Mouse (Mus musculus): ENCODE measurements around the gene Cpeb3. TPM values are rescaled to one million over a fixed set of nuclear protein-coding genes. Genes with fewer than 3 reads are reported as not detected.

Cpeb3 gene
- polyA plus RNA-seq, 1 experiment: 4.1 TPM

DNA sequence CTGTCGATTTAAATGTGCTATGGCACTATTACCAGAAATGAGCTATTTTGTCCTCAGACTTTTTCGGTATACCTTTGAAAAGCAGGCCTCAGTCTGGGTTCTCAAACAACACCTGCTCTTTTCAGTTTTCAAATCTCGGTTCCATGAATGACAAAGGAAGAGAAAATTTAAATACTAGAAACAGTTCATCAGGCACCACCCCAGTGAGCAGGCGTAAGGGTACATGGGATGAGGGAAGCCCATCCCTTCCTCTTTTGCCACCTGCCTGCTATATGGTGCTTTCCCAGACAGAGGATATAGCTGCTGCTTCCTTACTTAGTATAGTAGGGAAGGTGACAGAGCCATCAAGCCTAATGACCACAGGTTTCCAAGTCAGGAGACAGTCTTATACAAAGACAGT, 74.7 kb downstream of the Cpeb3 start:
- no peaks in the 10 kb centered on the region for H3K4me1 ChIP-seq (ENCODE audit: control insufficient read depth, insufficient read depth, insufficient read length)
- no peaks in the 10 kb centered on the region for H3K27me3 ChIP-seq (ENCODE audit: control insufficient read depth, insufficient read depth, low read length)
- DNase-seq (ENCODE audit: low read depth in 1 of 2, low spot score in 2 of 2): no peak
- no peaks in the 10 kb centered on the region for H3K36me3 ChIP-seq (ENCODE audit: control insufficient read depth, insufficient read depth, low read length)
- WGBS: 77% methylated on average over 4 of the region's 4 CpGs
- TF ChIP-seq CTCF (IDR thresholded peaks at IDR 0.05; ENCODE audit: extremely low read depth, insufficient read depth, insufficient read length, insufficient replicate concordance) (no peak), POLR2A (IDR thresholded peaks at IDR 0.05; ENCODE audit: low read depth, low read length) (no peak)
- no peak overlapping the region for H3K4me3 ChIP-seq (ENCODE audit: extremely low read depth, insufficient read depth, insufficient read length)
- H3K27ac ChIP-seq (ENCODE audit: insufficient read depth, low read length): no peak overlapping the region

DNA sequence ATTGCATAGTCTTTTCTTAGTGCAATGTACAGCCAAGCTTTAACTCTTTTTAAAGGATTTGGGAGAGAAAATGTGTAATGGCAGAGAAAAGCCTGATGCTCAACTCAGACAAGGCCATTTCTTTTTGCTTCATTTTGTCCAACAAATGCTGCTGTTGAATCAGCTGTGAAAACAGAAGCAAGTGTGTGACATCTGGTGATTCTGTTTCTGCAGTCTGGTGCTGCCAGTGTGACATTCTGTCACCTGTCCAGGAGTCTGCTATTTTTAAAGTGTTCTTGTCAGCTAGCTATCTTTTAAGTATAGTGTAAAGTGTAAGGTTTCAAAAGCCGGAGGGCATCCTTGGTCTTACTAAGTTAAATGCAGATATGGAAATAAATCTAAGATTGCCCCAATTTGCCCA, 76.7 kb downstream of the Cpeb3 start:
- H3K27me3 ChIP-seq (ENCODE audit: control insufficient read depth, insufficient read depth, low read length): no peaks in the 10 kb centered on the region
- H3K27ac ChIP-seq (ENCODE audit: insufficient read depth, low read length): no peak overlapping the region
- H3K4me3 ChIP-seq (ENCODE audit: extremely low read depth, insufficient read depth, insufficient read length): no peak overlapping the region
- H3K4me1 ChIP-seq (ENCODE audit: control insufficient read depth, insufficient read depth, insufficient read length): no peaks in the 10 kb centered on the region
- no peak for DNase-seq (ENCODE audit: low read depth in 1 of 2, low spot score in 2 of 2)
- WGBS: 88% methylated on average over 1 of the region's 1 CpGs
- no peaks in the 10 kb centered on the region for H3K36me3 ChIP-seq (ENCODE audit: control insufficient read depth, insufficient read depth, low read length)
- TF ChIP-seq POLR2A (IDR thresholded peaks at IDR 0.05; ENCODE audit: low read depth, low read length) (no peak), CTCF (IDR thresholded peaks at IDR 0.05; ENCODE audit: extremely low read depth, insufficient read depth, insufficient read length, insufficient replicate concordance) (no peak)

DNA sequence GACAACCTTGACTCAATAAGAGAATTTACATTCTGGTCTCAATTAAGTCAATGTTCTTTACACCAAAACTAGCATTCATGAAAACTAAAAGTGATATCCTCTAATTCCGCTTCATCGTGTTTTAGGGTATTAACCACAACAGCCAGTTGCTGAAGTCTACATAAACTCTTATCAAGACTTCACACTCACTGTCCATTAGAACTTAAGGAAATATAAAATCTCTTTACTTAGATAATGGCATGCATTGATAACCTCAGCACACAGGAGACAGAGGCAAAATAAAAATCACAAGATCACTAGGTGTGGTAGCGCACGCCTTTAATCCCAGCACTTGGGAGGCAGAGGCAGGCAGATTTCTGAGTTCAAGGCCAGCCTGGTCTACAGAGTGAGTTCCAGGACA, 79.9 kb downstream of the Cpeb3 start:
- no peaks in the 10 kb centered on the region for H3K4me1 ChIP-seq (ENCODE audit: control insufficient read depth, insufficient read depth, insufficient read length)
- no peak for DNase-seq (ENCODE audit: low read depth in 1 of 2, low spot score in 2 of 2)
- WGBS: 86% methylated on average over 4 of the region's 4 CpGs
- H3K27ac ChIP-seq (ENCODE audit: insufficient read depth, low read length): no peak overlapping the region
- H3K36me3 ChIP-seq (ENCODE audit: control insufficient read depth, insufficient read depth, low read length): no peaks in the 10 kb centered on the region
- no peaks in the 10 kb centered on the region for H3K27me3 ChIP-seq (ENCODE audit: control insufficient read depth, insufficient read depth, low read length)
- no peak overlapping the region for H3K4me3 ChIP-seq (ENCODE audit: extremely low read depth, insufficient read depth, insufficient read length)
- TF ChIP-seq POLR2A (IDR thresholded peaks at IDR 0.05; ENCODE audit: low read depth, low read length): no peak
- no peak for TF ChIP-seq CTCF (IDR thresholded peaks at IDR 0.05; ENCODE audit: extremely low read depth, insufficient read depth, insufficient read length, insufficient replicate concordance)

DNA sequence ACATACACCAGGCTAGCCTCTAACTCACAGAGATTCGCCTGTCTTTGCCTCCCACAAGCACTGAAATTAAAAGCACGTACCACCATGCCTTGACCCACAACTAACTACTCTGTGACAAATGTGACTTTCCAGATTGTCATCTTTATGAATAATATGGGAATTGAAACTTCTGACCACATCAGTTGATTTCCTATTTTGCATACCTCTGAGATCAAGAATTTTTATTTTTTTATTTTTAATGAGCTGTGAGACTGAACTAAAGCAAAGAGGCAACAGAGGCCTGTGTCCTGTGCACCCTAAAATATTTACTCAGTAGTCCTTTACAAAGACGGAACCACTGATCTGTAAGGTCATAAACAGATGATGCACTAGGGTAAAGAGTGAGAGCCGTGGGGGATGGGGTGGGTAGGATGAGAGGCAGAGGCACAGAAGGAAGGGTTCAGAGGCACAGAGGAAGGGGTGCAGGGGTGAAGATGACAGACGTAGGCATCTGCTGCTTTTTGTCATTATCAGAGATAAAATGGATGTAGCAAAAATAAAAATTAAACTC, 81.3 kb downstream of the Cpeb3 start:
- no peaks in the 10 kb centered on the region for H3K27me3 ChIP-seq (ENCODE audit: control insufficient read depth, insufficient read depth, low read length)
- 71% methylated on average over 5 of the region's 5 CpGs for WGBS
- no peak for DNase-seq (ENCODE audit: low read depth in 1 of 2, low spot score in 2 of 2)

DNA sequence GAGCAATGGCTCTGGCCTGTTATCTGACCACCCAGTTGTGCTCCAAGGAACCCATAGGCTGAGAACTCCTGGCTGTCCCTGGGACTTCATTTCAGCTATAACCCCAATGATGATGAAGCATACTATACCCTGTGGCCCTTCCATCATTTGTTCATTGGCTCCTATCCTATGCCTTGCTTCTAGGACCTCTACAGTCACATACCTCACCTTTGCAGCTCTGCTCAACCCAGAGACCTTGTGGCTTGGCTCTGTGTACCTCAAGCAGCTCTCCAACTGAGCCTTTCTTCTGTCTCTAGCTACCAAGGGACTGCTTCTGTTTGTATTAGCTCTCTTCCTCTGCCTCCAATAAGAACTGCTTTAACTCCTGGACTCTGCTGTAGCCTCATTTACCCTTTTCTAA, 83.4 kb downstream of the Cpeb3 start:
- Histone ChIP-seq H3K27ac (ENCODE audit: insufficient read depth, low read length) (no peak overlapping the region), H3K4me3 (ENCODE audit: extremely low read depth, insufficient read depth, insufficient read length) (no peak overlapping the region), H3K36me3 (ENCODE audit: control insufficient read depth, insufficient read depth, low read length) (no peaks in the 10 kb centered on the region), H3K4me1 (ENCODE audit: control insufficient read depth, insufficient read depth, insufficient read length) (no peaks in the 10 kb centered on the region), H3K27me3 (ENCODE audit: control insufficient read depth, insufficient read depth, low read length) (no peaks in the 10 kb centered on the region)
- TF ChIP-seq POLR2A (IDR thresholded peaks at IDR 0.05; ENCODE audit: low read depth, low read length) (no peak), CTCF (IDR thresholded peaks at IDR 0.05; ENCODE audit: extremely low read depth, insufficient read depth, insufficient read length, insufficient replicate concordance) (no peak)
- DNase-seq (ENCODE audit: low read depth in 1 of 2, low spot score in 2 of 2): no peak

More for the DNA sequence above, 81.3 kb downstream of the Cpeb3 start:
- Histone ChIP-seq H3K4me1 (ENCODE audit: control insufficient read depth, insufficient read depth, insufficient read length) (no peaks in the 10 kb centered on the region), H3K4me3 (ENCODE audit: extremely low read depth, insufficient read depth, insufficient read length) (no peak overlapping the region; the same call in 1 of the 2 replicates), H3K36me3 (ENCODE audit: control insufficient read depth, insufficient read depth, low read length) (no peaks in the 10 kb centered on the region), H3K27ac (ENCODE audit: insufficient read depth, low read length) (no peak overlapping the region)
- TF ChIP-seq CTCF (IDR thresholded peaks at IDR 0.05; ENCODE audit: extremely low read depth, insufficient read depth, insufficient read length, insufficient replicate concordance): no peak
- no peak for TF ChIP-seq POLR2A (IDR thresholded peaks at IDR 0.05; ENCODE audit: low read depth, low read length)

DNA sequence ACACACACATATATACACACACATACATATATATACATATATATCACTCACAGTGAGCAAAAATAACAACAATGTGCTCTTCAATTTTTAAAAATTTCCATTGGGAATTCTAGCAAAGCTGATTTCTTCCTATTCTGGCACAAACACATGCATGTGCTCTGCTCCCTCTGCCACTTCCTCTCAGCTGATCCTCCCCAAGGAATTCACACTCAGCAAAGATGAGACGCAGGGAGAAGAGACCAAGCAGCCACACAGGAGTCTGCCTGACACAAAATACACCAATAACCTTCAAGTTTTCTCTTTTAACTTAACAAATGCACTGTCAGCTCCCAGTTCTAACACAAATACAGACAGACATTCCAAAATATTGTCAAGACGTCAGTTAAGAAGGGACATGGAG, 89.1 kb downstream of the Cpeb3 start:
- no peak for TF ChIP-seq POLR2A (IDR thresholded peaks at IDR 0.05; ENCODE audit: low read depth, low read length)
- Histone ChIP-seq H3K36me3 (ENCODE audit: control insufficient read depth, insufficient read depth, low read length) (no peaks in the 10 kb centered on the region), H3K27me3 (ENCODE audit: control insufficient read depth, insufficient read depth, low read length) (no peaks in the 10 kb centered on the region), H3K4me3 (ENCODE audit: extremely low read depth, insufficient read depth, insufficient read length) (no peak overlapping the region), H3K4me1 (ENCODE audit: control insufficient read depth, insufficient read depth, insufficient read length) (no peaks in the 10 kb centered on the region), H3K27ac (ENCODE audit: insufficient read depth, low read length) (no peak overlapping the region)
- 74% methylated on average over 2 of the region's 2 CpGs for WGBS
- DNase-seq (ENCODE audit: low read depth in 1 of 2, low spot score in 2 of 2): no peak

DNA sequence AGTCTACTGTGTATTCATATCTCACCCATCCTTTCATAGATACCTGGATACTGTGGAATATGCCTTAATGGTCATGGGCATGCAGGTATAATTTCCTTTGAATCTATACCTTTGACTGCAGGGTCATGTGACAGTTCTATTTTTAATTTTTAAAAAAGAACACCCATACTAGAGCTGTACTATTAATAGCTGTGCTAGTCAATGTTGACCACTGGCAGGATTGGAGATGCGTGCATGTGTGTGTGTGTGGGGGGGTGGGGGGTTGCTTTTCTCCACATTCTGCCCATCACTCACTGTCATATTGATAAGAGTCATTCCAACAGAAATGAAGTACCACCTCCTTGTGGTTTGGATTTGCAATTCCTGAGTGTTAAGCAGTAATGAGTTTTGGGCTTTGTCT, 92.6 kb downstream of the Cpeb3 start:
- no peak for DNase-seq (ENCODE audit: low read depth in 1 of 2, low spot score in 2 of 2)

More for the DNA sequence above, 92.6 kb downstream of the Cpeb3 start:
- Histone ChIP-seq H3K36me3 (ENCODE audit: control insufficient read depth, insufficient read depth, low read length) (no peaks in the 10 kb centered on the region), H3K27ac (ENCODE audit: insufficient read depth, low read length) (no peak overlapping the region), H3K27me3 (ENCODE audit: control insufficient read depth, insufficient read depth, low read length) (no peaks in the 10 kb centered on the region), H3K4me1 (ENCODE audit: control insufficient read depth, insufficient read depth, insufficient read length) (no peaks in the 10 kb centered on the region), H3K4me3 (ENCODE audit: extremely low read depth, insufficient read depth, insufficient read length) (no peak overlapping the region)
- 90% methylated on average over 1 of the region's 1 CpGs for WGBS
- TF ChIP-seq POLR2A (IDR thresholded peaks at IDR 0.05; ENCODE audit: low read depth, low read length) (no peak), CTCF (IDR thresholded peaks at IDR 0.05; ENCODE audit: extremely low read depth, insufficient read depth, insufficient read length, insufficient replicate concordance) (no peak)

Measured in spleen, adult 2 months (tissue).